In genomic region chr2:17732210-17732609, GRCm38 (mm10) we compare ENCODE assay signal across 10 mouse cellular contexts. TPM values are rescaled to one million over a fixed set of nuclear protein-coding genes. Genes with fewer than 3 reads are reported as not detected.
DNase-seq lines count a peak whose midpoint lies in the region; ATAC-seq lines count a peak whose summit lies in the region.
"Had no signal": no experiment of that assay in that cellular context is flagged by ENCODE, and none has a peak within 500 bp of the region (broad histone marks: within the 10 kb centered on the region; RNA-seq: fewer than 3 reads in every experiment).

No protein-coding gene starts in this region.

- H3K4me1 ChIP-seq in heart, embryonic 14.5 days (ENCODE audit: control insufficient read depth in 2 of 2, insufficient read depth in 2 of 2, low read length in 2 of 2) = peaks cover 4 to 9% of the 10 kb centered on the region in 2 experiments; a peak in 3 of 4 replicates
- H3K4me1 ChIP-seq in neural tube, embryonic 13.5 days (replicated peaks) = peaks cover 24% of the 10 kb centered on the region
- peaks cover 32% of the 10 kb centered on the region for H3K4me1 ChIP-seq in midbrain, embryonic 10.5 days

- intact Hi-C loops in heart, postnatal 14 days (cut with DNase I) = loop anchor here (10.0 kb wide), 1 partner anchor 307 kb away; no protein-coding TSS in a partner anchor

- H3K27ac ChIP-seq in heart, embryonic 14.5 days (replicated peaks in 1 of 2; ENCODE audit: control insufficient read depth in 1 of 2, insufficient read depth in 1 of 2, low read depth in 2 of 2, low read length in 2 of 2) = no peak overlapping the region
- no peak overlapping the region for H3K27ac ChIP-seq in neural tube, embryonic 13.5 days (replicated peaks)
- no peak overlapping the region for H3K27ac ChIP-seq in midbrain, embryonic 10.5 days (replicated peaks)

- peaks cover 20% of the 10 kb centered on the region; the same call in 1 of the 2 replicates for H3K27me3 ChIP-seq in heart, embryonic 14.5 days (ENCODE audit: control insufficient read depth, insufficient read depth, low read length)
- H3K27me3 ChIP-seq in neural tube, embryonic 13.5 days = peaks cover 37% of the 10 kb centered on the region
- H3K27me3 ChIP-seq in midbrain, embryonic 10.5 days (ENCODE audit: low read depth, poor library complexity, severe bottlenecking) = peaks cover 98% of the 10 kb centered on the region

- no peak for DNase-seq in heart, postnatal 14 days
- no peak for DNase-seq in neural tube, embryonic 10.5 days (ENCODE audit: extremely low spot score, low spot score)
- peak; percentile 30 for DNase-seq in midbrain, embryonic 10.5 days (ENCODE audit: low spot score)
- no peak for DNase-seq in spleen, postnatal 14 days (ENCODE audit: low spot score in 2 of 2)
- no peak for DNase-seq in T-cell, adult 2 months (ENCODE audit: low spot score)
- DNase-seq: kidney, postnatal 25 days; thymus, adult 18-20 months had no signal

- H3K36me3 ChIP-seq in heart, embryonic 14.5 days (ENCODE audit: control insufficient read depth, insufficient read depth, low read length) = no peaks in the 10 kb centered on the region
- H3K36me3 ChIP-seq in neural tube, embryonic 13.5 days = no peaks in the 10 kb centered on the region
- H3K36me3 ChIP-seq in midbrain, embryonic 10.5 days = no peaks in the 10 kb centered on the region

- peak overlapping the region; percentile 99; the same call in 1 of the 2 replicates for H3K4me2 ChIP-seq in heart, embryonic 14.5 days (ENCODE audit: low read length)
- peak overlapping the region; percentile 81 for H3K4me2 ChIP-seq in neural tube, embryonic 13.5 days

- no peak overlapping the region for H3K4me3 ChIP-seq in heart, embryonic 14.5 days (ENCODE audit: control insufficient read depth in 1 of 2, insufficient read depth in 1 of 2, low read depth in 1 of 2, low read length in 2 of 2)
- no peak overlapping the region for H3K4me3 ChIP-seq in neural tube, embryonic 13.5 days
- peak overlapping the region; percentile 71 for H3K4me3 ChIP-seq in midbrain, embryonic 10.5 days

- no peaks in the 10 kb centered on the region for H3K9me3 ChIP-seq in heart, embryonic 14.5 days (ENCODE audit: control insufficient read depth, low read length)
- H3K9me3 ChIP-seq in neural tube, embryonic 13.5 days = no peaks in the 10 kb centered on the region
- no peaks in the 10 kb centered on the region for H3K9me3 ChIP-seq in midbrain, embryonic 10.5 days (replicated peaks)

- H3K9ac ChIP-seq in heart, embryonic 14.5 days (ENCODE audit: low read length) = no peak overlapping the region
- H3K9ac ChIP-seq in neural tube, embryonic 13.5 days = no peak overlapping the region

- 49% methylated on average over 7 of the region's 7 CpGs for WGBS in heart, embryonic 14.5 days
- WGBS in neural tube, embryonic 13.5 days = 39% methylated on average over 7 of the region's 7 CpGs
- 8% methylated on average over 7 of the region's 7 CpGs for WGBS in midbrain, embryonic 10.5 days

- no peak for ATAC-seq in heart, embryonic 14.5 days (ENCODE audit: insufficient number of reproducible peaks, insufficient read depth, low FRiP score, low read depth)
- no peak for ATAC-seq in neural tube, embryonic 13.5 days (ENCODE audit: low read depth)
- ATAC-seq in inflammation-experienced regulatory T-cells, adult 6 months = no peak

RNA-seq across cellular contexts. Expression of gene Nebl, which starts 0.9 kb away (rescaled TPM):
- 346 and 364 TPM in 2 replicates for polyA plus RNA-seq in heart, embryonic 14.5 days (2014; fragmentation: Nextera tagmentation; extraction: Ambion mirVana)
- 100 to 1,000 TPM; 481 to 506 TPM for total RNA-seq in heart, postnatal 14 days (2021)
- 9.2 and 10.9 TPM in 2 replicates for polyA plus RNA-seq in neural tube, embryonic 13.5 days (2015; fragmentation: Nextera tagmentation; extraction: Ambion mirVana)
- polyA plus RNA-seq in midbrain, embryonic 10.5 days (2016; fragmentation: Nextera tagmentation; extraction: Ambion mirVana) = 3.3 and 4.4 TPM in 2 replicates
- polyA plus RNA-seq in inflammation-experienced regulatory T-cells, adult 6 months (2017; shearing (Covaris generic)) = 10 to 100 TPM; 13.5 to 17.4 (median 14.3) TPM

Comparison
In these comparisons a context has a peak if more than half of its experiments do, and no peak if none do; other contexts are left out.
1. RNA of gene Nebl, which starts 0.9 kb away (polyA plus RNA-seq): 346 to 364 TPM in heart, embryonic 14.5 days; 13.5 to 17.4 TPM in inflammation-experienced regulatory T-cells, adult 6 months, 9.2 to 10.9 TPM in neural tube, embryonic 13.5 days and 3.3 to 4.4 TPM in midbrain, embryonic 10.5 days; every median in the first group is over 10 times any median in the second.